Mouse (Mus musculus): ENCODE data around the gene Dmwd. TPM values are rescaled to one million over a fixed set of nuclear protein-coding genes. Genes with fewer than 3 reads are reported as not detected.

The Dmwd gene
- polyA plus RNA-seq, 1 experiment, result 27.7 TPM

DNA sequence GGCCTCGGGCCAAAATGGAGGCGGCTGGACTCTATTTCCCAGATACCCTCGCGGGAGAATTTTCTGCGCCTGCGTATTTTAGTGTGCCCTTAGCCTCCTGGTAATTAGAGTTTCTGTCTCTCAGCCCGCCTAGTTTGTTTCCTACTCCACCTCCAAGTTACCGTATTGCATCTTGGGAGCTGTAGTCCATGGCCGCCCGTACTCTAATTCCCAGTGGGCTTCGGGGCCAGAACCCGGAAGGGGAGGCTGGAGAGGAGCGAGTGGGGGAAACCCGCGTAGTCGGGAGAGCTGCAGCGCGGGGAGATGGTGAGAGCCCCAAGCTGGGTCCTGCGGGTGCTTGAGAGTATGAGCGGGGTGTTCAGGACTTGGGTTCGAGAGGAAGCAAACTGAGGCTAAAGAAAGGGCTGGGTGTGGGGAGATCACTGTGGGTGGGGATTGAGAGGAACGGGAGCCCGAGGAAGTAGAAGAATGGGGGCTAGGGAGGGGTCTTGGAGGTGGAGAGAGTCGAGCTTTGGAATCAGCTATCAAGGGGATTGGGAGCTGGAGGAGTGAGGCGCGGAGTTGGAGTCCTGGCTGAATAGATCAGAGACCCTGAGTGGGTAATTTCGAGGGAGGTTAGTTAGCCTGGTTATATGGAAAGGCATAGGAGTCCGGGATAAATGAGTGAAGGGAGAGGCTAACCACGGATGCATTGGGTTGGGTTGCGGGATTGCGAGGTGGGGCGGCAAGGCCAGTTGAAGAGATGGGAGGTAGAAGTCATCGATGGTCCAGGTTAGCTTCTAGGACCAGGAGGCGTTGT, 43.8 kb downstream of the Dmwd start, which contains the start of gene Fbxo46:
Gene Fbxo46, plus strand, starts transcription at position 229 of the 799 bp plus-strand sequence.
- WGBS, result 1% methylated on average over 34 of the region's 34 CpGs
- H3K4me1 ChIP-seq (ENCODE audit: control insufficient read depth, insufficient read depth, low read length), result no peaks in the 10 kb centered on the region; the same call in 1 of the 2 replicates
- TF ChIP-seq CTCF (IDR thresholded peaks at IDR 0.05; ENCODE audit: control insufficient read depth, insufficient read depth, low read length) (no peak), POLR2A (IDR thresholded peaks at IDR 0.05; ENCODE audit: borderline replicate concordance, control insufficient read depth, low read depth, low read length) (peak; percentile 90; the same call in 1 of the 2 replicates)
- H3K27ac ChIP-seq (ENCODE audit: control insufficient read depth, insufficient read depth, low read depth, low read length, poor library complexity), result 0 out of 2 replicates have a peak within 1 kb of the TSS, but pooled peaks have one; percentile 21
- peak within 1 kb of the TSS; percentile 84 for H3K4me3 ChIP-seq (replicated peaks; ENCODE audit: control insufficient read depth, low read depth, low read length)

DNA sequence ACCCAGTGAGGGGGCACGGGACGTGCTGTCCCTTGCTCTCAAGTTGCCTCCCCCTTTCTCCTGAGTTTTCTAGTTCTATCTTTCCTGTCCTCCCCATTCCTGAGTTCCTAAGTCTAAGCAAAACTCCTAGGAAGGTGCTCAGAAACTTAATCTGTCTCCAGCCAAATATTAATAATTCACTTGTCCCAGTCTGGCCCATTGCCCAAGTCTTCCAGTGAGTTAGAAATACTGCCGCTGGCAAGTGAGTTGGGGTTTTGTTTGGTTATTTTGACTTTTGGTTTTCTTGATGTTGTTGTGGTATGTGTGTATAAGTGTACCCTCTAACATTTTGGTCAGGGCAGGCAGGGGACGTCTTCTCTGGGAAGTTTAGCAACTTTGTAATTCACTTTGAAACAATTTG, 45.7 kb downstream of the Dmwd start:
- TF ChIP-seq POLR2A (IDR thresholded peaks at IDR 0.05; ENCODE audit: borderline replicate concordance, control insufficient read depth, low read depth, low read length) (no peak), CTCF (IDR thresholded peaks at IDR 0.05; ENCODE audit: control insufficient read depth, insufficient read depth, low read length) (no peak)
- Histone ChIP-seq H3K4me1 (ENCODE audit: control insufficient read depth, insufficient read depth, low read length) (no peaks in the 10 kb centered on the region; the same call in 1 of the 2 replicates), H3K27ac (ENCODE audit: control insufficient read depth, insufficient read depth, low read depth, low read length, poor library complexity) (no peak overlapping the region), H3K4me3 (replicated peaks; ENCODE audit: control insufficient read depth, low read depth, low read length) (no peak overlapping the region)
- 84% methylated on average over 4 of the region's 4 CpGs for WGBS

DNA sequence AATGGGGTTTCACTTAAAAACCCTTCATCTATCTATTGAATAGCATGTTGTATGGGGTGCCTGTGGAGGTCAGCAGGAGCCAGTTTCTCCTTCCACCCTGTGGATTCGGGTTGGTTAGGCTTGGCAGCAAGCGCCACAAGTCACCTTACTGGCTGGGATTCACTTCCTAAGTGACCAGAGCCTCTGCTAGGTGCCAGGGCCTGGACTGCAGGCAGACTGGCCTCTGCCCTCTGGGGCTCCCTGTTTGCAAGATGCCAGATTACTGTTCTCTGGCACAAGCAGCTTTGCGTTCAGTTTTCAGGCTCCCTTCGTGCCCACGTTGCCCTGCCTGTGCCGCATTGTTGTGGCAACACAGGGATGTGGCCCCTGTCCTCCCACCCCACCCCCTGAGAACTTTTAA, 48.7 kb downstream of the Dmwd start:
- Histone ChIP-seq H3K4me3 (replicated peaks; ENCODE audit: control insufficient read depth, low read depth, low read length) (no peak overlapping the region), H3K27ac (ENCODE audit: control insufficient read depth, insufficient read depth, low read depth, low read length, poor library complexity) (no peak overlapping the region), H3K4me1 (ENCODE audit: control insufficient read depth, insufficient read depth, low read length) (no peaks in the 10 kb centered on the region; the same call in 1 of the 2 replicates)
- 87% methylated on average over 6 of the region's 6 CpGs for WGBS
- no peak for TF ChIP-seq CTCF (IDR thresholded peaks at IDR 0.05; ENCODE audit: control insufficient read depth, insufficient read depth, low read length)
- TF ChIP-seq POLR2A (IDR thresholded peaks at IDR 0.05; ENCODE audit: borderline replicate concordance, control insufficient read depth, low read depth, low read length), result no peak

DNA sequence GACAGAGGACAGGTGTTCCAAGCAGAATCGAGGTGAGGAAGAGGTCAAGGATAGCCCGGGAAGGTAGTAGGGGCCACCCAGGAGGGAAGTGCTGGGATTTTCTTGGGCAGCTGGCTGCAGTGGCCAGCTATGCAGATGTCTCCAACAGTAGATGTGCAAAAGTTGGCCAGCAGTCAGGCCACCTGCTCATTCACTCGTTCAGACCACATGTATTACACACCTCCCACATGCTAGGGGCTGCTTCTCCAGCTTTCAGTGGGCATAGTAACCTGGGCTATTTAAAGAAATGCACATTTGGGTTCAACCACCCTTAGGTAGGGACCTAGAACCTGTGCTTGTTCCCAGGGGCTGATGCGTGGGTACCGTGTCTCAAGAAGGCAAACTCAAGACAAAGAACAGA, 51.7 kb downstream of the Dmwd start:
- TF ChIP-seq POLR2A (IDR thresholded peaks at IDR 0.05; ENCODE audit: borderline replicate concordance, control insufficient read depth, low read depth, low read length) (no peak), CTCF (IDR thresholded peaks at IDR 0.05; ENCODE audit: control insufficient read depth, insufficient read depth, low read length) (no peak)
- H3K27ac ChIP-seq (ENCODE audit: control insufficient read depth, insufficient read depth, low read depth, low read length, poor library complexity), result no peak overlapping the region
- H3K4me3 ChIP-seq (replicated peaks; ENCODE audit: control insufficient read depth, low read depth, low read length), result no peak overlapping the region
- no peaks in the 10 kb centered on the region; the same call in 1 of the 2 replicates for H3K4me1 ChIP-seq (ENCODE audit: control insufficient read depth, insufficient read depth, low read length)
- WGBS, result 87% methylated on average over 5 of the region's 5 CpGs

DNA sequence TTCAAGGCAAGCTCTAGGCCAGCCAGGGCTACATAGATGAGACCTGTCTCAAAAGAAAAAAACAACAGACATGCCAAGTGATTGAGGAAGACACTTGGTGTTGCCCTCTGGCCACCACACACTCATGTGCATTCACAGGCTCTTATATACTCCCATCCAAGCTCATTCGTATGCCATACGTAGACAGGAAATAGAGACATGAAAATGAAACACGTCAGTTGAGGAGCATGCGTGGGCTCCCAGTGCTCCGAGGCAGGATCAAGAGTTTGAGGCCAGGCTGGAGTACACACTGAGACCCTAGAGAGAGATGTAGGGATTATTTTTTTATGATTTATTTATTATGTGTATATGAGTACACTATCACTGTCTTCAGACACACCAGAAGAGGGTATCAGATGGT, 53.4 kb downstream of the Dmwd start:
- WGBS, result 84% methylated on average over 5 of the region's 5 CpGs
- Histone ChIP-seq H3K4me3 (replicated peaks; ENCODE audit: control insufficient read depth, low read depth, low read length) (no peak overlapping the region), H3K27ac (ENCODE audit: control insufficient read depth, insufficient read depth, low read depth, low read length, poor library complexity) (no peak overlapping the region), H3K4me1 (ENCODE audit: control insufficient read depth, insufficient read depth, low read length) (no peaks in the 10 kb centered on the region; the same call in 1 of the 2 replicates)
- TF ChIP-seq CTCF (IDR thresholded peaks at IDR 0.05; ENCODE audit: control insufficient read depth, insufficient read depth, low read length) (no peak), POLR2A (IDR thresholded peaks at IDR 0.05; ENCODE audit: borderline replicate concordance, control insufficient read depth, low read depth, low read length) (no peak)

DNA sequence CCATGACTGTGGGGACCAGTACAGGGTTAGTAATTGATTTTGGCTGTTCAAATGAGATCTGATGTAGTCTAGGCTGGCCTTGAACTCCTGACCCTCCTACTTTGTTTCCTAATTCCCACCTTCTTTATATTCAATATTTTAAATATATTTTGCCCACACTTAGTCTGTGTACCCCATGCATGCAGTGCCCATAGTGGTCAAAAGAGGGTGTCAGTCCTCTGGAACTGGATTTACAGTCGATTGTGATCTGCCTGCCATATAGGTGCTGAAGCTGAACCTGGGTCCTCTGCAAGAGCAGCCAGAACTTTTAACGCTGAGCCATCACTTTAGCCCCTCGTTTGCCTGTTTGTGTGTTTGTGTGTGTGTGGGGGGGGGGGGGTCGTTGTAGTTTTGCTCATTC, 54.6 kb downstream of the Dmwd start:
- Histone ChIP-seq H3K27ac (ENCODE audit: control insufficient read depth, insufficient read depth, low read depth, low read length, poor library complexity) (no peak overlapping the region), H3K4me1 (ENCODE audit: control insufficient read depth, insufficient read depth, low read length) (no peaks in the 10 kb centered on the region; the same call in 1 of the 2 replicates), H3K4me3 (replicated peaks; ENCODE audit: control insufficient read depth, low read depth, low read length) (no peak overlapping the region)
- WGBS, result 36% methylated on average over 4 of the region's 4 CpGs
- TF ChIP-seq POLR2A (IDR thresholded peaks at IDR 0.05; ENCODE audit: borderline replicate concordance, control insufficient read depth, low read depth, low read length) (no peak), CTCF (IDR thresholded peaks at IDR 0.05; ENCODE audit: control insufficient read depth, insufficient read depth, low read length) (no peak)

DNA sequence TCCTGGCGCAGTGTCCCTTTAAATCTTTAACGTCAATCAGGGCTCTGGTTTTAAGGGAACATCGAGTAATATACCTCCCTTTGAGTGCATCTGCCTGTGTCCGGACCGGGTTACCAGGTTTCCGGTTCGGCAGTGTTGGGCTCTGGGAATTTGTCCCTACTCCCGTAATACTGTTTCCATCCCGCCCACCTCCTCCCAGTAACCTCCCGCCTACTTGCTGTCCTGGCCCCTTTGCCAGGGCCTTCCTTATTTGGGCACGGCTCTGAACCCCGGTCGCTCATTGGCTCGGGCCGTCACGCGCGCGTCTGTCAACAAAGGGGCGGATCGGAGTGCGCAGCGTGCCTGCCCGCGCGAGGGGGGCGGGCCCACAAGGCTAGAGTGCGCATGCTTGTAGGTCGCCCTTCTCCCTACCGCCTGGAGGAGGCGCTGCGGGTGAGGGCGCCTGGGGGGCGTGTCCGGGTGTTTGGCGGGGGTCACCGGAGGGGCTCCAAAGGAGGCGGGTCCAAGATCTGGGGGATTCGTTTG, 55.4 kb downstream of the Dmwd start:
- TF ChIP-seq POLR2A (IDR thresholded peaks at IDR 0.05; ENCODE audit: borderline replicate concordance, control insufficient read depth, low read depth, low read length) (no peak), CTCF (IDR thresholded peaks at IDR 0.05; ENCODE audit: control insufficient read depth, insufficient read depth, low read length) (peak; percentile 57)
- Histone ChIP-seq H3K4me1 (ENCODE audit: control insufficient read depth, insufficient read depth, low read length) (no peaks in the 10 kb centered on the region), H3K4me3 (replicated peaks; ENCODE audit: control insufficient read depth, low read depth, low read length) (peak overlapping the region; percentile 71), H3K27ac (ENCODE audit: control insufficient read depth, insufficient read depth, low read depth, low read length, poor library complexity) (peak overlapping the region; percentile 56)
- under 1% methylated on average over 39 of the region's 39 CpGs for WGBS

Other genes starting within 250 kb of the Dmwd start
- 1.5 and 3.6 TPM in 2 replicates for gene Mill2, start 236.3 kb upstream of the Dmwd start, polyA plus RNA-seq (2011; ENCODE audit: insufficient read depth, insufficient read length, low replicate concordance, missing spikeins)
- gene Pglyrp1, start 204.9 kb upstream of the Dmwd start, polyA plus RNA-seq (2011; ENCODE audit: insufficient read depth, insufficient read length, low replicate concordance, missing spikeins), result 72.2 and 201 TPM in 2 replicates
- 18.7 and 40.4 TPM in 2 replicates for gene Ccdc61, start 165.8 kb upstream of the Dmwd start, polyA plus RNA-seq (2011; ENCODE audit: insufficient read depth, insufficient read length, low replicate concordance, missing spikeins)
- 0.16 and 0.35 TPM in 2 replicates for gene Nova2, start 150.3 kb upstream of the Dmwd start, polyA plus RNA-seq (2011; ENCODE audit: insufficient read depth, insufficient read length, low replicate concordance, missing spikeins)
- not detected in 2 replicates for gene Nanos2, start 88.8 kb upstream of the Dmwd start, polyA plus RNA-seq (2011; ENCODE audit: insufficient read depth, insufficient read length, low replicate concordance, missing spikeins)
- 0.83 and 1.1 TPM in 2 replicates for gene Mypop, start 85.0 kb upstream of the Dmwd start, polyA plus RNA-seq (2011; ENCODE audit: insufficient read depth, insufficient read length, low replicate concordance, missing spikeins)
- 6.8 and 7.3 TPM in 2 replicates for gene Irf2bp1, start 72.2 kb upstream of the Dmwd start, polyA plus RNA-seq (2011; ENCODE audit: insufficient read depth, insufficient read length, low replicate concordance, missing spikeins)
- not detected in 2 replicates for gene Foxa3, start 52.7 kb upstream of the Dmwd start, polyA plus RNA-seq (2011; ENCODE audit: insufficient read depth, insufficient read length, low replicate concordance, missing spikeins)
- 34.3 and 108 TPM in 2 replicates for gene Sympk, start 51.9 kb upstream of the Dmwd start, polyA plus RNA-seq (2011; ENCODE audit: insufficient read depth, insufficient read length, low replicate concordance, missing spikeins)
- gene Rsph6a, start 21.5 kb upstream of the Dmwd start, polyA plus RNA-seq (2011; ENCODE audit: insufficient read depth, insufficient read length, low replicate concordance, missing spikeins), result not detected in 2 replicates
- 25.8 and 42.6 TPM in 2 replicates for gene Dmpk, start 7.6 kb downstream of the Dmwd start, polyA plus RNA-seq (2011; ENCODE audit: insufficient read depth, insufficient read length, low replicate concordance, missing spikeins)
- 4.7 and 6.5 TPM in 2 replicates for gene Six5, start 18.4 kb downstream of the Dmwd start, polyA plus RNA-seq (2011; ENCODE audit: insufficient read depth, insufficient read length, low replicate concordance, missing spikeins)
- gene Gm4969, start 42.1 kb downstream of the Dmwd start, polyA plus RNA-seq (2011; ENCODE audit: insufficient read depth, insufficient read length, low replicate concordance, missing spikeins), result not detected in 2 replicates
- 3.9 and 4.8 TPM in 2 replicates for gene Fbxo46, start 43.6 kb downstream of the Dmwd start, polyA plus RNA-seq (2011; ENCODE audit: insufficient read depth, insufficient read length, low replicate concordance, missing spikeins)
- gene Qpctl, start 73.1 kb downstream of the Dmwd start, polyA plus RNA-seq (2011; ENCODE audit: insufficient read depth, insufficient read length, low replicate concordance, missing spikeins), result 3.6 and 6.8 TPM in 2 replicates
- 56.3 and 58.6 TPM in 2 replicates for gene Snrpd2, start 73.5 kb downstream of the Dmwd start, polyA plus RNA-seq (2011; ENCODE audit: insufficient read depth, insufficient read length, low replicate concordance, missing spikeins)
- 0.62 and 0.79 TPM in 2 replicates for gene Gipr, start 89.9 kb downstream of the Dmwd start, polyA plus RNA-seq (2011; ENCODE audit: insufficient read depth, insufficient read length, low replicate concordance, missing spikeins)
- gene Eml2, start 100.2 kb downstream of the Dmwd start, polyA plus RNA-seq (2011; ENCODE audit: insufficient read depth, insufficient read length, low replicate concordance, missing spikeins), result 14.2 and 33.1 TPM in 2 replicates
- 0.34 and 0.70 TPM in 2 replicates for gene Gpr4, start 136.3 kb downstream of the Dmwd start, polyA plus RNA-seq (2011; ENCODE audit: insufficient read depth, insufficient read length, low replicate concordance, missing spikeins)
- 7.5 and 8.5 TPM in 2 replicates for gene Opa3, start 152.1 kb downstream of the Dmwd start, polyA plus RNA-seq (2011; ENCODE audit: insufficient read depth, insufficient read length, low replicate concordance, missing spikeins)
- 83.3 and 135 TPM in 2 replicates for gene Vasp, start 195.6 kb downstream of the Dmwd start, polyA plus RNA-seq (2011; ENCODE audit: insufficient read depth, insufficient read length, low replicate concordance, missing spikeins)
- gene Ppm1n, start 203.8 kb downstream of the Dmwd start, polyA plus RNA-seq (2011; ENCODE audit: insufficient read depth, insufficient read length, low replicate concordance, missing spikeins), result 3.6 TPM in 1 of 2 replicates, not detected in the other
- 0.92 and 2.3 TPM in 2 replicates for gene Rtn2, start 206.4 kb downstream of the Dmwd start, polyA plus RNA-seq (2011; ENCODE audit: insufficient read depth, insufficient read length, low replicate concordance, missing spikeins)
- gene Fosb, start 233.8 kb downstream of the Dmwd start, polyA plus RNA-seq (2011; ENCODE audit: insufficient read depth, insufficient read length, low replicate concordance, missing spikeins), result 0.50 and 1.1 TPM in 2 replicates